Mouse (Mus musculus): ENCODE data around the gene Fbxw4.

Fbxw4 gene

GRCm38 (mm10) chr19:45659738-45660502 is at the start of gene Fbxw4:
Fbxw4 (minus strand) TSS chr19:45660312.
- DNase-seq = peak; percentile 49

- no peak for DNase-seq
Observed at GRCm38 (mm10) chr19:45708704-45709103, 48.6 kb upstream of the Fbxw4 start.

- DNase-seq = no peak
Observed at GRCm38 (mm10) chr19:45696281-45696600, 36.1 kb upstream of the Fbxw4 start.

GRCm38 (mm10) chr19:45695496-45696280 is 35.6 kb upstream of the Fbxw4 start:
- no peak for DNase-seq

GRCm38 (mm10) chr19:45694056-45694455 is 33.9 kb upstream of the Fbxw4 start:
- DNase-seq = no peak

- no peak for DNase-seq
Observed at GRCm38 (mm10) chr19:45692211-45692610, 32.1 kb upstream of the Fbxw4 start.

- DNase-seq = no peak
Observed at GRCm38 (mm10) chr19:45691001-45691535, 31.0 kb upstream of the Fbxw4 start.

GRCm38 (mm10) chr19:45687001-45687400 is 26.9 kb upstream of the Fbxw4 start:
- no peak for DNase-seq

- no peak for DNase-seq
Observed at GRCm38 (mm10) chr19:45683676-45684075, 23.6 kb upstream of the Fbxw4 start.

GRCm38 (mm10) chr19:45680495-45681130 is 20.5 kb upstream of the Fbxw4 start:
- DNase-seq = no peak

GRCm38 (mm10) chr19:45676723-45677269 is 16.7 kb upstream of the Fbxw4 start:
- DNase-seq = no peak

- no peak for DNase-seq
Observed at GRCm38 (mm10) chr19:45675720-45676581, 15.8 kb upstream of the Fbxw4 start.

- no peak for DNase-seq
Observed at GRCm38 (mm10) chr19:45675196-45675595, 15.1 kb upstream of the Fbxw4 start.

GRCm38 (mm10) chr19:45672971-45673370 is 12.9 kb upstream of the Fbxw4 start:
- DNase-seq = no peak

- no peak for DNase-seq
Observed at GRCm38 (mm10) chr19:45668986-45669385, 8.9 kb upstream of the Fbxw4 start.

GRCm38 (mm10) chr19:45663851-45664250 is 3.7 kb upstream of the Fbxw4 start:
- DNase-seq = no peak

GRCm38 (mm10) chr19:45660503-45660790 is 335 bp upstream of the Fbxw4 start:
- DNase-seq = peak; percentile 57

- no peak for DNase-seq
Observed at GRCm38 (mm10) chr19:45659301-45659737, 793 bp downstream of the Fbxw4 start.

GRCm38 (mm10) chr19:45658556-45659268 is 1.4 kb downstream of the Fbxw4 start:
- DNase-seq = no peak

- DNase-seq = no peak
Observed at GRCm38 (mm10) chr19:45657828-45658227, 2.3 kb downstream of the Fbxw4 start.

GRCm38 (mm10) chr19:45656810-45657595 is 3.1 kb downstream of the Fbxw4 start:
- DNase-seq = no peak

All from kidney, adult 11 months (tissue).